Mouse (Mus musculus) common myeloid progenitor, adult 5-6 weeks (primary cell): ENCODE measurements around the gene Aktip. TPM values are rescaled to one million over a fixed set of nuclear protein-coding genes. Genes with fewer than 3 reads are reported as not detected.

Experiments used
- ATAC-seq: replicated peaks from 2 replicates; pipeline ENCODE4 v1.8.0; 2016; ENCODE audit warnings: low read depth, mild to moderate bottlenecking, moderate TSS enrichment, inconsistent platforms; ENCODE audit not compliant: poor library complexity, severe bottlenecking
- total RNA-seq: library from RNA; stranded (forward); fragments of 200-1000, 187-1606 nt; gene quantifications from 2 replicates; pipeline ENCODE4 v1.2.3, GENCODE M21; 2017

Gene Aktip
- total RNA-seq, 1 experiment from 2014 or later = 11.4 TPM

DNA sequence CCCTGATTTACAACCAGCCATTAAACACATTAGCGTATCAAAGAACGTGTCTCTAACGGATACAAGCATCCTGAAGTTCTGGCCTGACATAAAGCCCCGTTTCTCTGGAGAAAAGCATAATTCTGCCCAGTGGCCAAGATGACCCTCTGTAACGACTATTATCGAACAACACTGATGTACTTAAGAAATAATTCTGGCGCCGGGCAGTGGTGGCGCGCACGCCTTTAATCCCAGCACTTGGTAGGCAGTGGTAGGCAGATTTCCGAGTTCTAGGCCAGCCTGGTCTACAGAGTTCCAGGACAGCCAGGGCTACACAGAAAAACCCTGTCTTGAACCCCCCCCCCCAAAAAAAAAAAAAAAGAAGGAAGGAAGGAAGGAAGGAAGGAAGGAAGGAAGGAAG, 65.1 kb downstream of the Aktip start:
- no peak for ATAC-seq

DNA sequence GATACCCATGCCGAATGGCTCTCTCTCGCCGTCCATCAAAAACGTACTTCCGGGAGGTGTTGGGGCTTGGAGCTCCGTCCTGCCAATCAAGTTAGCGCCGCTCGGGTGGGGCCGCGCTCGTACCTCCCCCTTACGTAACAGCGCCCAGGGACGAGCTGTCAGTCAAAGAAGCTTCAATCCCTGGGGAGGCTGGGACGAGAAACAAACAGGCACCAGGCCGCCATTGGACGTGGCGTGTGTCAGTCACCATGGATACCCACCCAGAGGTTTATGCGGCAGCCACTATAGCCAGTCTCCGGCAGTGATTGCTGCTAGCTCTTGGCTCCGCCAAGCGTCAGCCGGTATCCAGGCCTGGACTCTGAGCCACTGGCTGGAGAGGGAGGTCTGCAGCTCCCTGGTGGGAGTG, 65.7 kb downstream of the Aktip start:
- peak; percentile 98 for ATAC-seq

- ATAC-seq = peak; percentile 1; the same call in 1 of the 2 replicates
Observed at GRCm38 (mm10) chr8:91133441-91134069, 66.2 kb downstream of the Aktip start.

- no peak for ATAC-seq
Observed at GRCm38 (mm10) chr8:91132731-91133130, 67.0 kb downstream of the Aktip start.

DNA sequence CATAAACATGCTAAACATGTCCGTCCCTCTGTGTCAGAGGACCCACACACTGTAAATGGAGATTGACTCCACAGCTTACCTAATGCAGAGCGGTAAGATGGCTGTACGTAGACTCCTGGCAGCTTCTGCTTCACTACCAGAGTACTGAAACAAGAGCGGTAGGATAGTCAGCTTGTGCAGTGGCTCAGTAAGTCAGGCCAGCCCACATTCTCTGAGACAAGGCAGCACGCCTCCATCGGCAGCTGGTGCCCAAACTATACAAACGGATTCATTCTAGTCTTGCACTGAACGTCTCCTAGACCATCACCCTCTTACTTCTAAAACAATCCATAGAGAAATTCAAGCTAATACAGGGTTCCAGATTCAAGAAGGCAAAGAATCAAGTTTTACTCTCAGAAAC, 73.0 kb downstream of the Aktip start:
- no peak for ATAC-seq

- ATAC-seq = no peak
Observed at GRCm38 (mm10) chr8:91124315-91124714, 75.5 kb downstream of the Aktip start.

DNA sequence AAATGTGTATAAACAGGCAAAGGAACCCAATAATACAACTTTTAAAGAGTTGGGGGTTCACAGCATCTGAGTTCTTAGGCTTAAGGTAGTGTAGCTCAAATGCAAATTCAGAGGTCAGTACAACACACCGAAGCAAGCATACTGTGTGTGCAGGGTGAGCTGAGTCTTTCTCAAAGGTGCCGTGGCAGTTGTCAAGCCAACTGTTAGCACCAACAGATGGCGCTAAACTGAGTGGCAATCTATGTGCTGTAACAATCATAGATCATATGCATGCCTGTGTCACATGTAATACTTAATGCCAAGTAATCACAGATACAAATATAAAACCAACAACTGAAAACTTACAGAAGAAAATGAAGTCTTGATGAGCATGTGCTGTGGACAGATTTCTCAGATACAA, 81.6 kb downstream of the Aktip start:
- ATAC-seq = no peak; the same call in 1 of the 2 replicates

DNA sequence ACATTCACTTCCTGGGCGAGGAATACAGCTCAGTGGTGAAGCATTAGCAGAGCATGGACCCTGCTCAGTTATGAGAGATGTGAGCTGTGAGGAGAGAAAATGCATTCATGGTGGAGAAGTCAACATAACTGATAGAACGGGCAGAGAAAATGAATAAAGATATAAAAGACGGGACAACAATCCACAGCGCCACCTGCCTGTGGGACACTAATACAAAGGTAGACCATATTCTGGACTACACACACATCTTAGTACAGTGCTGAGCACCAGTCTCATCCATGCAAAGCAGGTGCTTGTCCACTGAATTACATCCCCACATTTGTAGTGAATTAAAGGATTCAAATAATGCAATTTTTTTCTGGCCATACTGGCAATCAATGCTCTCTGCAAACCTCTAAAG, 82.2 kb downstream of the Aktip start:
- peak; percentile 47; the same call in 1 of the 2 replicates for ATAC-seq

DNA sequence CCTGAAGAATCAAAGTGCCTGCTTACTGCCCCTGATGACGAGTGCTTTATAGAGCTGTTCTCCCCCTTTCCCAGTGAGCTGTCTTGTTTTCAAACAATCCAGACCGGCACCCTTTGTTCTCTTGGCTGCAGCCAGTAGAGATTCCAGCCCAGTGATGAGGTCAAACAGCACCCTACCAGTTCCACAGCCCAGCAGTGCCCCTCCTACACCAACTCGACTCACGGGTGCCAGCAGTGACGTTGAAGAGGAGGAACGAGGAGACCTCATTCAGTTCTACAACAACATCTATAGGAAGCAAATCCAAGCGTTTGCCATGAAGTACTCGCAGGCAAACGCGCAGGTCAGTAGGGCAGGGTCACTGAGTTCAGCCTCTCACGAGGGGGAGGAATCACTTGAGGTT, 84.9 kb downstream of the Aktip start:
- ATAC-seq = no peak

DNA sequence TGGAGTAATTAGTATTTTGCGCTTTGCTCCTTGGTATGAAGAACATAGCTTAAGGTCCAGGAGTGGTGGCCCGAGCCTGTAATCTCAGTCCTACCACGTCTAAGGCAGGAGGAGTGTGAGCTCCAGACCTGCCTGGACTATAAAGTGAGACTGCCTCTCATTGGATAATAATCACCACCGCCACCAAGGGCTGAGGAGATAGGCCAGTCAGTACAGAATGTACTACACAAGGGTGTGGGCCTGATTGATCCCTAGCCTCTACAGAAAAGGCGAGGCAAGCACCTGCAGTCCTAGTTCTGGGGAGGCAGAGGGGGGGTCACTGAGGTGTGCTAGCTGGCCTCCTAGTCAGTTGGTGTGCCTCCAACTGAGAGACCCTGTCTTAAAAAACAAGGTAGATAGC, 85.3 kb downstream of the Aktip start:
- ATAC-seq = no peak

DNA sequence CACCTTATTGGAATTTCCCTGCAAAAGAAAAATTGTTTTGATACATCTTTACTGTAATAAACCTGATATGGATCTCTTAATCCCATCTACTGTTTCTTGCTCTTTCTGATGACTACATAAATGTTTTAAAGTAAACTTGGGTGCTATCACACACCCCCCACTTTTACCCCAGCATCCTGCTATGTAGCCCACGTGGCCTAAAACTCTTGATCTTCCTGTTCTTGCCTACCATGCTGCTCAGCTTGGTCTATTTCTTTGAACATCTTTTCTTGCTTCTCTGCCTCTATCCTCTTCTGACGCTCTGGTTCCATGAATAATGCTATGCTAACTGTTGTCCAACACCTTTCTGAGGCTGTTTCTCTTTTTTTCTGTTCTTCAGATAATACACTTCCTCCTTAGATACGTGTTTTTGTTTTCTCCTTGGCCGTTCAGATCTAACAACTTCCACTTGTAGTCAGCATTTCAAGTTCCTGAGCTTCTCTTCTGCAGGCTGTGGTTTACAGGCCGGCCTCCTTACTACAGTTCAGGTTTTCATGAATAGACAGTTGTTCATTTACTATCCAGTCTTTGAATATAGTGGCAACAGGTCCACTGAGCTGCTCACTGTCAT, 87.8 kb downstream of the Aktip start:
- no peak for ATAC-seq

GRCm38 (mm10) chr8:91106271-91106670, 93.5 kb downstream of the Aktip start:
- no peak for ATAC-seq

DNA sequence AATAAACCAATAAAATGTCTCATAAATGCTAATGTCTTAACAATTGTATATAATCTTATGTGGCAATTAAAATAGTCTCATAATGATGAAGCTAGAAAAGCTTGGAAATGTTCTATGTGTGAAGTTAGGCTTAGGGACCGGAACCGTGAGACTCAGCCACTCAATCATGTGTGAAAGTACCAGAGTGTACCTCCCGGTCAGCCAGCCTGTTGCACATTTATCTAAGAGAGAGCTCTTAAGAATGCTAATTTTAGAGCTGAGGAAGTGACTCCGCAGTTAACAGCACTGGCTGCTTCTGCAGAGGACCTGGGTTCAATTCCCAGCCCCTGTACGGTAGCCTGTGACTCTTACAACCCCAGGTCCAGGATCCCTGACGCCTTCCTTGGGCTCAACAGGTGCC, 101.7 kb downstream of the Aktip start:
- ATAC-seq = no peak

DNA sequence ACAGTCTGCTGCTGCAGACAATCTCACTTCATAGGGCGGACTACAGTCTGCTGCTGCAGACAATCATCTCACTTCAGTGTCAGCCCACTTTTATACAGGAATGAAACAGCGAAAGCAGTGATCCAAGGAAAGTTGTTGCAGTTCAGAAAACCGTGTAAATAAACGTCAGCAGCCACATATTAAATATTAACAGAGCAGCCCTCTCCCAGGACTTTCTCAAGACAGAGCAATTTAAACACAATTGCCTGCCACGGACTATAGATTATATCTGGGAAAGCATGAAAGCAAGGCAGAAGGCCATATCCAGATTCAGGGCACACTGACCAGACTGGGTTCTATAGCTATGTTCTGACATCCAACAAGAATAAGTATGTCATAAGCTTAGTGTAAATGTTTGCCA, 105.6 kb downstream of the Aktip start:
- no peak for ATAC-seq

DNA sequence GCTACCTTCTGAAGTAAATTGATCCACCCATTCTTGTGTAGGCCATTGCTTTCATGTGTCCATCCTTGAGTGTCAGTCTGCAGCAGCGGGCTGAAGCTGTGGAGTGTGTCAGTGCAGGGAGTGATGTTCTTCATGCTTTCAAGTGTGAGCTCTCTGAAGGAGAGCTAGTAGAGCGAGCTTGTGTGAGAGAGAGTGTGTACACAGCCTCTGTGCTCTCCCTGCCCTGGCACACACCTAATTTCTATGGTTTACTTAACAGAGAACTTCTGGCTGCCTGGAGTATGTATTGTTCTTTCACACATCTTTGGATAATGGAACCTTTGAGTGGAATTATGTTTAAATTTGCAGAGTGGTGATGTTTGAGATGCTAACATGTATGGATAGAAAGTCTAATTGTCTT, 110.2 kb downstream of the Aktip start:
- ATAC-seq = no peak

DNA sequence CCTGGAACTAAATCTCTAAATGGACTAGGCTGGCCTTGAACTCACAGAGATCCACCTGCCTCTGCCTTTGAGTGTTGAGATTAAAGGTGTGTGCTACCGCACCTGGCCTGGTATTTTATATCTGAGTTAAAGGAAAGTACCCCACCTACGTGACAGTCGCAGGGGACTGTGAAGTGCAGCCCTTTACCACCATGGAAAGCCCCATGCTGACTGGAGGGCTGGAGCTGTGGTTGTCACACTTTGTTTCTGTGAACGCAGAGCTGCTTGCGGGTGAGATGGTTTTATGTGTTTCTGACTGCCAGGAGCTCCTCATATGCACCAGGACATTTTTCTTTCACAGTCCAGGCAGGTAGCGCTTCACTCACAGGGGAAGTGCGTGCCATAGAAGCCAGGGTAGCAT, 111.3 kb downstream of the Aktip start:
- ATAC-seq = no peak

DNA sequence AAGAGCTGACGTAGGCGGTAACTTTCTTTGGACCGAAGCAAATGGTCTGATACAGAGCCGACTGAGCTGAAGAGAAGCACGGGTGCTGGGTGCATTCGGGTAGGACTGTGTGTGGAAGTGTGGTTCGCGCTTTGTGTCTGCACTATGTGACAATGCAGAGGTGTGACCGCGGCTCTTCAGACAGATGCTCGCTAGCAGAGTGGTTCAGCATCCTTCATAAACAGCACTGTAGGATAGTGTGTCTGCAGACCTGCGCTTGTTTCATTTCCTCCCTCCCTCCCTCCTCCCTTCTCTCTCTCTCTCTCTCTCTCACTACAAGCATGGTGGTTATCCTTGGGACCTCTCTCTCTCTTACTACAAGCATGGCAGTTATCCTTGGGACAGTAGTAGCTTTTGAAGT, 117.3 kb downstream of the Aktip start:
- ATAC-seq = peak; percentile 41

- ATAC-seq = peak; percentile 82
Observed at GRCm38 (mm10) chr8:91081911-91082310, 117.9 kb downstream of the Aktip start.

- no peak for ATAC-seq
Observed at GRCm38 (mm10) chr8:91079678-91080077, 120.1 kb downstream of the Aktip start.

DNA sequence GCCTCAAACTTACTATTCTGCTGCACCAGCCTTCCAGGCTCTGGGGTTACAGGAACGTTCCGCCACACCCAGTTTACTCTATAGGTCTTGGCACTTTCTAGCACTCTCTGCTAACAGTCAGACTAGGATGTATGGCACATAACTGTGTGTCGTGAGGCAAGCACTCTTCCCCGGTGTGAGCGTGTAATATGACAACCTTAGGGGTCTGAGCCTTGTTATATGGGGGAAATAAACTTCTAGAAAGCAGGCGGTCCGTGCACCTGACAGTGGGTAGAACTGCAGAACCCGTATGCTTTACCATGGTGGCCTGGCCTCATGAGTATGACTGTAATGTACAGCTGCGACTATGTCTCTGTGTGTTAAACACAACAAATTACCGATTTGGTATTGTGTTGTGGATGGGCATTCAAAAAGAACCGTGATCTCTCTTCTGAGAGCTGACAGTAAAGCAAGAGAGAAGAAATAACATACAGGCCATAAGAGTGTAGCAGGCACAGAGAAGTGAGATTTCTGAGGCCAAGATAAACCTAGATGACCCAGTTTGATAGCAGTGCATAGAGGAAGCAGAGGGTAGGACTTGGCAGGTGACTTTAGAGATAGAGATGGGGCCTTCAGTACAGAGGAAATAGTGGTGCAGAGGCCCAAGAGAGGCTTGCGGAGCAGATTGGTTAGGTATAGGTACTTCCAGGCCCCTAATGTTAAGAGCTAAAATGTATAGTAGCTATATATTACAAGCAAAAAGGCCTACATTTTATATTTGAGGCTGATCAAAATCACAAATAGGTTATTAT, 122.5 kb downstream of the Aktip start:
- peak; percentile 71 for ATAC-seq

DNA sequence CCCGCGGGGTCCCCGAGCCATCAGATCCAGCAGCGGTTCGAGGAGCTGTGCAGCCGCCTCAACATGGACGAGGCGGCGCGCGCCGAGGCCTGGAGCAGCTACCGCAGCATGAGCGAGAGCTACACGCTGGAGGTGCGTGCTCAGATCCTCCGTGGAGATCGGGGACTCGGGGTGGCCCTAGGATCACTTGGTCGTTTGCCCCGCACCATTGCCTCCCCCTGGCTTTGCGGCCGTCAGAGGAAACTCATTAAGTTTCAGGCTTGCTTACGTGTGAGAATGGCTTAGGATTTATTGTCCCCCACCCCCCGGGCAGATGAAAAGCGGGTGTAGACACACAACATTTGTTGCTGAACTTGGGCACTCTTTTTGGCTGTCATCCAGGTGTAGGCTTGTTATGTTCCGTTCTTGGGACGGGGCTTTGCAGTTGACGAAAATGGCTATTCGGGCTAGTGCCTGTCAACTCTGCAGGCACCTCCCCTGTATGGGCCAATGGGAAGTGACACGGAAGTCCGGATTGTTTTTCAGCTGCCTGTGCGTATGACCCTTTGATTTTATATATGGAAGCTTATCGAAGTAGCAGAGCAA, 129.4 kb downstream of the Aktip start:
- peak; percentile 92 for ATAC-seq
